Mouse (Mus musculus) natural killer cell, adult 2 months (primary cell): ENCODE measurements around the gene Spint2.
A peak's percentile ranks its signal among the peaks of the same experiment; 100 is the strongest.

ENCODE experiments used
- DNase-seq, 2 experiments: peaks; one replicate each; pipeline ENCODE4 v3.0.0; 2022; ENCODE audit warnings: low spot score in 2 of 2

Spint2 gene

DNA sequence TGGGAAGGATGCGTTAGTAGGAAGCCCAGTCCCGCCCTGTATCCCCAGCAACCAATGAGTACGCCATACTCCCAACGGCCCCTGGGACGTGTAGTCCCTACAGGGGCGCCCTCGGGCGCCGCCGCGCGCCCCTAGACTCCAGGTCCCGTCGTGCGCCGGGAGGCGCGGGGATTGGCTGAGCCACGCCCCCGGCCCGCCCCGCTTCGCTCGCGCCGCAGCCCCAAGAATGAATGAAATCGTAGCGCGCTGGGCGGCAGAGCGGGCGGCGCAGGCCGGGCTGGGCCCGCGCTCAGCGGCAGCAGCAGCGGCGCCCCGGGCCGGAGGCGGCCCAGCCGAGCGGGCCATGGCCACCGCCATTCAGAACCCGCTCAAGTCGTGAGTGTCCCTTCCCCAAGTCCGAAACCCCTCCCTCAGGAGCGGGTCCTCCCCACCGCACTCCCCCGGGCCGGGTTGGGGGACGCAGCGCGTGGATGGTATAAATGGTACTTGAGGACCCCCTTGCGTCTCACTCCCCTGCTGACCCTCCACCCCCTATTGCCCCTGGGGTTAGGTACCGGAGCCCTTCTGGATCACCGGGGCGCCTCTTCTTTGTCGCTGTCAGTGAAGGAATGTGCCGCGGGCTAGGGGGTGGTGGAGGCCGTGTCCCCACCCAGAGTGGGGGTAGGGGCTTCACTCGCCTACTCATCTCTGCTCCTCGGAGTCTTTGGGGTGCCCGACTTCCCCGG, 22.2 kb upstream of the Spint2 start, which contains the start of gene Dpf1:
TSS of gene Dpf1 (plus strand) at position 214 of the 725 bp plus-strand sequence.
- DNase-seq = no peak

DNA sequence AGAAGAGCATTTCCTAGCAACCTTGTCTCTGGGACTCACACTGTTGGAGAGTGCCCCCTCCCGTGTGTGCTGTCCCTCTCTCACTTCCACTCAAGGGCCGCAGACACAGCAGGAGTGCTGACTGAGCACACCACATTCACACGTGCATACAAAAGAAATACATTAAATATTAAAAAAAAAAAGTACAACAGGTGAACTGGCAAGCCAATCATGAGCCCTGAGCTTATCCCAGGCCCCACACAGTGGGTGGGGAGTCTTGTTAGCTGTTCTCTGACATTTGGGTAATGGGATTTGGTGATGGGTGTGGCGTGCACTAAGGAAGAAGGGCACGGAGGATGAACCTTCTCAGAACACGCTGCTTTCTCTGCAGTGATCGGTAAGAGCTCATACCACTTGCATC, 20.9 kb upstream of the Spint2 start:
- no peak for DNase-seq

DNA sequence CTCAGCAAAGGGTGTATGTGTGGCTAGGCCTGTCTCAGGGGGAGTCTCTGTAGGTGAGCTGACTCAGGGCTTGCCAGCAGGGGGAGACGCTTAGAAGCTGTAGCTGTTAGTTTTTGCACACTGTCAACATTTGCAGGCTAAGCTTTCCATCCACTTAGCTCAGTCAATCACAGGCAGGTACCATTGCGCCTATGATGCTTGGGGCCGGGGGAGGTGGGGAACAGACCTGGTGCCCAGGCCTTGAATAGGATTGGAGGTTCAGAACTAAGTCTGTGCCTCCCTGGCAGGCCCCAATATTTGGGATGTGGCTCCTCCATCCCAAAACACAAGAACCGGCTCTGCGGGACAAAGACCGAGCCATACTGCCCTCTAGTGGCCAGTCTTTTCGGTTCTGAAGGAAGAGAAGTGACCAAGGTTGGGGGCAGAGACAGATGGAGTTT, 19.4 kb upstream of the Spint2 start:
- DNase-seq = peak; percentile 24 to 56

DNA sequence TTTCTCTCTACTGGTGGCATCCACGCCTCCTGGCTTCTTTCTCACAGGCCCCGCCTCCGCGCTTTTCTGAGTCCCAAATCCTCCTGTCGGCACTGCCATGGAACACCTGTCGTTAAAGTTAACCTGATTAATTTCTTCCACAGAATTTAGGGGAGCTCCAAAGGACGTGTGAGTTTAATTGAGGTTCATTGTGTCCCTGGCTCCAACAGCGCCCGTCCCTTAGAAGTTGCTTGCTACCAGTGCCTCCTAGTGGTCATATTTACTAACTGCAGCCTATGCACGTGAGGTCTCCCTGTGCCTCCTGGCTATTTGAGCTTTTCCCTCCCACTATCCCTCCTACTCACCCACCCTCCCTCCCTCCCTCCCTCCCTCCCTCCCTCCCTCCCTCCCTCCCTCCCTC, 15.3 kb upstream of the Spint2 start:
- DNase-seq = peak; percentile 45 to 58

DNA sequence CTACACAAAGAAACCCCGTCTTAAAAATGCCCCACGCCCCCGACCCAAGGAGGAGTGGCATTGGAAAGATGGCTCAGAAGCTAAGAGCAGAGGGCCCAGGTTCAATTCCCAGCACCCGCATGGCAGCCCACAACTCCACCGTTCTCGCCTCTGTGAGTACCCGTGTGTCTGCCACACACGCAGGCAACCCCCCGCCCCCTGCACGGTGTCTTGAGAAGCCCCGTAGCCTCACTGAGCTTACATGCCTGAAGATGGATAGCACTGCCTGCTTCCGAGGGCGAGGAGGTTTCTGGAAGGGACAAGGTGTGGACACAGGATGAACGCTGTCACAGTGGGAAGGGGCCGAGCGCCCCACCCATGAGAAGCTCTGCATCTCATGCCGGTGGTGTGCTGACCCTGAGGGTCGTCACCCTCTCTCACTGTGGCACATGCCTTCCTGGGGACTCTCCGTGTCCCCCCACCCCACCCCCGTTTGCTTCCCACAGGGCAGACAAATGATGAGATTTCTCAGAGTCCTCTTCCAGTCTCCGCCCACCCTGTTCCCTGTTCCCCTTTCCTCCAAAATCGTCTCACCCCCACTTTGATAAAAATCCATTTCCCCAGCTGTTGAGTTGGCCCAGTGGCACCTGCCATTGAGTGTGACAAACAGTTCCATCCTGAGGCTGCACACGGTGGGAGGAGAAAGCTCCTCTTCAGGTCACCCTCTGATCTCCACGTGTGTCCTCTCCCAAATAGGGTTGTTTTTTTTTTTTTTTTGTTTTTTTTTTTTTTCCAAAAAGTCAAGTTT, 14.3 kb upstream of the Spint2 start:
- DNase-seq = no peak

DNA sequence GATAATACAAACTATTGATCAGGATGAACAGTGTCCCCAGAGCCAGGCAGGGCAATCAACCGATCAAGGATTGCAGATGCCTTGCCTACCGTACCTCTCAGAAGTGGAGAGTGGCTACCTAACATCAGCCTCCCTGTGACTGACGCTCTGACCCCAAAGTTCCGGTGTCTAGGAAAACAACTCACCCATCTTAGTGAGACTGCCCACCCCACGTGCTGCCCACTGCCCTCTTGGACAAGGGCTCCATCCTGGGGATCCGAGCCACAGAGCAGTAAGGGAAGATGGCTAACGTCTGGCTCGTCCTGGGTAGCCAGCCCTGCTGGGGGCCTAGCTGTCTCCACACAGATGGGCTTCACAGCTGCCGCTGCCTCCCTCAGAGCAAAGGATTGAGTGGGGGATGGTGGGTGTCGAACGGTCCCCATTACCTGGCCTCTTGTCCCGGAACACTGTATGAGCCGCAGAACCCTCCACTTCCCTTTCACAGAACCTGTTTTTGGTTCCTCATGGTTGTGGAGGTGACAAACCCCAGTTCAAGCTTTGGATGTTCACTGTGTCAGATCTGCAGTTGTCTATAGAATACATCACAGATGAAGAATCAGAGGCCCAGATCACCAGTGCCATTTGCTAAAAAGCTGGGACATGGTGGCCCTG, 12.5 kb upstream of the Spint2 start:
- no peak for DNase-seq

DNA sequence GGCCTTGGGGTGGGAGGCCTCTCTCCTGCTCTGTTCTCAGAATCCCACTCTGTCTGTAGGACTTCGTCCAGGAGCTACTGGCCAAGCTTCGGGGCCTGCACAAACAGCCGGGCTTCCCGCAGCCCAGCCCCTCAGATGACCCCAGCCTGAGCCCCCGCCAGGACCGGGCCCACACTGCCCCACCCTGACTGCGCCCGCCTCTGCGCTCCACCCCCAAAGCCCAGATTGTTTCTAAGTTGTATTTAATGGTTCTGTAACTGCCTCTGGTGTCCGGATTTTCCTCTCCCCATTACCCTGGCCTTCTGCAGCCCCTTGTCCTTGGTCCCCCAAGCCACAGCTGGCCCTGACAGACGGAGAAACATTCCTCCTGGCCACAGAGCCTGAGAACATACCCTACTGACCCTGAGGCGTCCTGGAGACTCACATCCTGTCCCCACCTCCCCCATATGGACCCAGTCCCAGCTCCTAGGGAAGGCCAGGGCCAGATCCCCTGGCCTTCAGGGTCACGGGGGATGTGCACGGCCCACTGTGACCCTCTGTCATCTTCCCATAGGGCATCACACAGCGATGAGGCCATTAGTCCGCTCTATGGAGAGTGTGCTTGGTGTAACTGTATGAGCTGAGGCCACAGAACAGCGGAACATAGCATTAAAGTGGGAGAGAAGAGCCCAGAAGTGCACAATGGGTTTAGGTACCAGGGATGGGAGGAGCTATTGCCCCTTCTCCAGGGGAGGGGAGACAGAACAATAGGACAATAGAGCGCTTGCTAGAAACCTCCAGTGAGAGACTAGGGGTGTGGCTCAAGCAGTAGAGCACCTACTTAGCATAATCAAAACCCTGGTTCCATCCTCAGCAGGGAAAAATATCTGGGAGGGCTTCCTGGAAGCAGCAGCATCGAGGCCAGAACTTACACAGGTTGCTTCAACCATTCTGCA, 11.7 kb upstream of the Spint2 start:
- no peak for DNase-seq

DNA sequence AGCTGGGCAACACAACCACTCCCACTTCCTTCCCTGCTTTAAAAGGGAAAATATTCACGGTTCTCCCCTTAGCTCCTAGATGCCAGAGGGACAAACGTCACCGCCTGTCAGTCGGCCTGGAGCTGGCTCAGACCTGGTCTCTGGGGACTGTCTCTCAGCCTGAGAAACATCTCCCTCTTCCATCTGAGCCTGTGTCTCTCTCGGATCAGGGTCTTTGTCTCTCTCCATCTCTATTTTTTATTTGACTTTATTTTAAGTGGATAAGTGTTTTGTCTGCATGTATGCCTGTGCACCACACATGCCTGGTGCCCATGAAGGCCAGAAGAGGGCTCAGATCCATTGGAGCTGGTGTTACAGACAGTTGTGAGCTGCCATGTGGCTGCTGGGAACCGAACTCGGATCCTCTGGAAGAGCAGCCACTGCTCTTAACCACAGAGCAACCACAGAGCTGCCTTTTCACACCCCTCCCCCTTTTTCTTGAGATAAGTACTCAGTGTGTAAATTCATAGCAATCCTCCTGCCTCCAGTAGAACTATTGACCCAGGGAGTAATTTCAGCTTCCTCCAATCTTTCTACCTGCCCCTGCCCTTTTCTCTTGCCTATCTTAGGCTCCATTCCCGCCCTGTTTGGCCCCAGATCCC, 10.9 kb upstream of the Spint2 start:
- DNase-seq = no peak

DNA sequence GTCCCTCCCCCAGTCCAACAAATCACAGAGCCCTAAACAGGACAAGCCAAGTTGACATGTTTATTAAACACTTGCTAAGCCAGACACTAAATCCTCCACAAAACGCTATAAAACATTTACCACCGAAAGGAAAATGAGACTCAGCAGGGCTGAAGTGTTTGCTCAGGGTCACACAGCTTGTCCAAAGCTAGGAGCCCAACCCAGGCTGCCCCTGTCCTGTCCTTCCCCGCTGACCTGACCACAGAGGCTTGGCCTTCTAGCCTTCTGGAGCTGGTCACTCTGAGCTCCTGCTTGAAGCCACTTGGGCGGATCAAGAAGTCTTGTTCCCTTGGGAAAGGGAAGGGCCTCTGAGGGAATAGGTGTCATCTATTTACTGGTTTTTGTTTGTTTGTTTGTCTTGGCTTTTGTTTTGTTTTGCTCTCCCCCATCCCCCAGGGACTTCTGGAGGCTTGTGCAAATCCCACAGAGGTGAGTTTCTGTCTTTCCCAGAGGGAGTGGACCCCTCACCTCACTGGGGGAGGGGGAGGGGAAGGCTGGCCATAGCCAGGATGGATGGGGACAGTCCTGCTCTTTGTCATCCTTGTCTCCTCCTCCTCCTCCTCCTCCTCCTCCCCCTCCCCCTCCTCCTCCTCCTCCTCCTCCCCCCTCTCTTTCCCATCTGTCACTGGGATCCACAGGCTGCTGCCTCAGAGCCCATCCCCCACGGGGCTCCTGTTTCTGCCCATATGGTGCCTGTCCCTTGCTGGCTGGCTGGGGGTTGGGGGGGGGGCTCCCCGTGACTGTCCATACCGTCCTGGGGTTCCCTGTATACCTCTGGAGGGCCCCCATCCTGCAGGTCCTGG, 10.1 kb upstream of the Spint2 start:
- no peak for DNase-seq

DNA sequence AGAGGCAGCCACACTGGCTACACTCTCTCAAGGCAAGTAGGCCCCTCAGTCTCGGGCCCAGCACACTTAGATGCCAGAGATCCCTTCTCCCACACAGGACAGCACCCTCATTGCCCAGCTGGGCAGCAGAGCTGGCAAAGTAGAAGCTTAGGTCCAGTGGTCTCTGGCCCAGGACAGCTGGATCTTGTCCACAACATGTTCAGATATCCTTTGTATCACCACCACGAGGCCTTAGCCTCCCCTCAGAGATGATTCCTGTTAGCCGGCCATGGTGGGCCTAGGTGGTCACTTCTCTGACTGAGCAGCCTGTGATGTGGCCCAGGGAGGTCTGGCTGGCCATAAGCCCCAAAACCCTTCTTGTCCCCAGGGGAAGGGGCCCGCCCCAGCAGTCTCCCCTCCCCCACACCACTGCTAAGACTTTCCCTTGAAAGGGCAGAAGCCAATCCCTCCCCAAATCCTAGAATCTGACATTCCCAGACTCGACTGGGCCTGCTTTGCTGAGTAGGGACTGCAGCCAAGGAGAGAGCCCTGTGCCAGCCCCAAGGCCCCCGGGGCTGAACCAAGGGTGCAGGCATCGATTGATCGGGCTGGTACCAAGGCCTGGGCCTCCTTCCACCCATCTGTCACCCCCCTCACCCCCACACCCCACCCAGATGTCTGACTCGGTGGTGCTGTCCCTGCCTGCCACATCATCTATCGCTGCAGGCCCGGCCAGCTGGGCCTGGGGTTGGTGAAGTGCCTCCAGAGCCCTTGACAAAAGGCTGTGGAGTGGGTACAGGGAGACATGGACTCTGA, 9.2 kb upstream of the Spint2 start:
- DNase-seq = no peak

DNA sequence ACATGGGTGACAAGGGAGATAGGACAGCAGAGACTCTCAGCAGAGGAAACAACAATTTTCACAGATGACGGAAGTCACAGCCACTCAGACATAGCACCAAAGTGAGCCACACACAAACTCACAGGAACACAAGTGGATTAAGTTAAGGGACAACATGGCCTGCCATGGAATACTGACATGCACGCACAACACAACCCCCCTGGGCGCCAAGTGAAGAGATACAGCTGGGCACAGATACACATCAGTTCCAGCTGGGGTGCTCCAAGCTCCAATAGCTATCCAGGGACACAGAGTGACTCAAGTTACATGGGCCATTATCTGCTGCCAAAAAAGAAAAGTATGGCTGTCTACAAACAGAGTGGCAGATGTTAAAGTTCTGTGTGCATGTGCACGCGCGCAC, 8.1 kb upstream of the Spint2 start:
- no peak for DNase-seq

DNA sequence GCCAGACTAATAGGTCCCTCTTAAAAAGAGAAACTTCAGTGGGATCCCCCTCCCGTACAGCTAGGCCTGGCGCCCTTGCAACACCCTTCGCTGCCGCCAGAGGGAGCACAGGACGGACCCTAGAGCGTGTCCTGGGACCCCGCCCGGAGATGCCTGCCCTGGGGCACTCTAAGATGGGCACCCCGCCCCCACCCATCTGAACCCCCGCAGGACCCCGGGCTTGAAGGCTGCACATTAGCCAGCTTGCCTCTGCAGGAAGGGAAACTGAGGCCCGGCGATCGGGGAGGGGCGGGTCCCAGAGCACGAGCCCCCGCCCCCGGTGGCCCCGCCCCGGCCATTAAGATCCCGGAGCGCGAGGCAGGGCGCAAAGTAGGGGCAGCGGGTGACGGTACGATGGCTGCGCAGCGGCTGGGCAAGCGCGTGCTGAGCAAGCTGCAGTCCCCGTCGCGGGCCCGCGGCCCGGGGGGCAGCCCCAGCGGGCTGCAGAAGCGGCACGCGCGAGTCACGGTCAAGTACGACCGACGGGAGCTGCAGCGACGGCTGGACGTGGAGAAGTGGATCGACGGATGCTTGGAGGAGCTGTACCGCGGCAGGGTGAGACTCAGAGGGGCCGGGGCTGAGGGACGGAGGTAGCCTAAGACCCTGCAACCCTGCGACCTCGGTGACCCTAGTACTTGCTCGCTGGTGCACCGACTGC, 7.4 kb upstream of the Spint2 start, which contains the start of gene Ppp1r14a:
TSS of gene Ppp1r14a (plus strand) at position 367 of the 697 bp plus-strand sequence.
- DNase-seq = peak; percentile 29 to 60

DNA sequence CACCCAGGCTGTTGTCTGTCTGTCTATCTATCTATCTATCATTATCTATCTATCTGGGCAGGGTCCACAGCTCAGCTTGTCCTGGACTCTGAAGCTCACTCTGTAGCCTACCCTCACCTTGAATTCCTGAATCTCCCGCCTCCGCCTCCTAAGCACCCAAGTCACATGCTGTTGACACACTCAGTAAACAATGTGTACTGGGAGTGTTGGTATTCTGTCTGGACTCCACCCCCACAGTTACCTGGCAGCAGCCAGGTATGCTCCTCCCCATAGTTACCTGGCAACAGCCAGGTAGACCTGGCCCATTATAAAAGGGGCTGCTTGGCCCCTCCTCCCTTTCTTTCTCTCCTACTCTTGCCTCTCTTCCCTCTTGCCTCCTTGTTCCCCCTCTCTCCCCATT, 6.4 kb upstream of the Spint2 start:
- no peak for DNase-seq

DNA sequence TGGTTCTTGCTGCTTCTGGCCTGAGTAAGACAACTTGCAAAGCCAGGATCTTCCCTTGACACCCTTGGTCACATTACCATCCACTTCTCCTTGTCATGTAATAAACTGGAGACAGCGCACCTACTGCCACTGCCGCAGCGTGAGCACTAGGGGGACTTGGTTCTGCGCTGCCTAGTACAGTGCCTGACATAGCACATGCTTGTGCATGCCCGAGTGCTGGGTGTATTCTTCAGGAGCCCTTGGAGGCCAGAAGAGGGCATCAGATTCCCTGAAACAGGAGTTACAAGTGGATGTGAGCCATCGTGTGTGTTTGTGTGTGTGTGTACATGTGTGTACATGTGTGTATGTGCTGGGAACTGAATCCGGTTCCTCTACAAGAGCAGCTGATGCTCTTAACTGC, 5.8 kb upstream of the Spint2 start:
- no peak for DNase-seq

DNA sequence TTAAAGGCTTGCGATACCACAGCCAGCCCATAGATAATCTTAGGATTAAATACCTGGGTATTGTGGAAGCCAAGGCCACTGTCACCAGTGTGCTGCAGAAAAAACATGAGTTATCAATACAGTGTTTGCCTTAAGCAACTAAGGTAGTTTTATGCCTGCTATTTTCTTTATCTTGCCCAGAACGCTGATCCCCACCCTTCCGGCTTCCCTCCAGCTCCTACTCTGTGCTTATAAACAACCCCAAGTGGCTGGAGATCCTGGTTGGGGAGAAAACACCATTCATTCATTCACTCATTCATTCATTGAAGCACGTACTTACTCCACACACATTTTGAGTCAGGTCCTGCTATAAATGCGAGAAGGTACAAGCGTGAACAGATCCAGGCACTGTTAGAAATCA, 2.8 kb upstream of the Spint2 start:
- DNase-seq = no peak

DNA sequence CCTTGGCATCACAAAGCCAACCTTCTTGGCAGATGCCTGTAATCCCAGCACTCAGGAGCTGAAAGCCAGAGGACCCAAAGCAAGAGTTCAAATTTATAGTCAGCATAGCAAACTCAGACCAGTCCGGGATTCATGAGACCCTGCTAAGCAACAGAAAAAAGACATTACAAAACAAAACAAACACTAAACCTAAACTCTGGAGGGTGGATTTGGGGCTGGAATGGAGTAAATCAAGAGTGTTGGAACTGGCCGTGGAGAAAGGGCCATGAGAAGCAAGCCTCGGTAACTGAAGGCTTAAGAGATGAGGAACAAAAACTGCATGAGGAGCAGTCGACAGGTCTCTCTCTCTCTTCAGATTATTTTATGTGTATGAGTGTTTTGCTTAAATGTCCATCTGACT, 2.2 kb upstream of the Spint2 start:
- no peak for DNase-seq

DNA sequence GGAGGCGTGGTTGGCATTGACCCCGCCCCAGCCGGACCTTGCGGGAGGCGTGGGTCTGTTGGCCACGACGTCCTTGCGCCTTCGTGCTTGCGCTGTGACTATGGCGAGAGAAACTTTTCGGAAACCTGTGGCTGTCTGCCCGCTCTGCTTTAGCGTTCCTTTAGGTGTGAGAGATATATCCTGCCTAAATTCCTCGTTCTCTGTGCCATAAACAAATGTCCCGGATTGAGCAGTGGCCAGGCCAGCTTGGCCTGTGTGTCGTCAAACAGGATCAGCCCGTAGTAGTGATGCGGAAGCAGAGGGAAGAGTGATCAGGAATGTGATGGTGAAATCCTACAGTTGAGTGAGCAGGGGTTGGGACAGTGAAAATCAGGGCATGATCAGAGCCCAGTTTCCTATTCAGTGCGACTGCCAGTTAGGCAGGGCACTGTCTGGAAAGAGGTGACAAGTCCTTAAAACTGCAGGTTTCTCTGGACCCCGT, 402 bp upstream of the Spint2 start:
- no peak for DNase-seq

DNA sequence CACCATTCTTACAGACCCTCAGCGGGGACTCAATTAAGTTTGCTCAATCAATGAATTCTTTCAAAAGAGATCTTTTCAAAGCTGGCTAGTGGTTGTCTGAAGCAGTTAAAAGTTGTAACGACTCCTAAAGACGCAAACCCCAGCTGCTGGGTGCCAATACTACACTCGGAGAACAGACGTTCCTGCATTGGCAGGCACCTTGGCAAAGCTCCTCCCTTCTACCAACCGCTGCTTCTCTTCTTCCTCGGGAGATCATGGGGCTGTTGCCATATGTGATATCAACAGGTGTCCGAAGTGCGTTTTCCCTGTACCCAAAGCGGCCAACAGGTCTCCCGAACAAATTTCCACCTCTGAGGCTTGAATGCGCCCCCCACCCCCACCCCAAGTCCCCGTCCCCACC, 911 bp downstream of the Spint2 start:
- no peak for DNase-seq
